Mouse (Mus musculus) liver, embryonic 14.5 days (tissue): ENCODE data around the gene Alg14. TPM values are rescaled to one million over a fixed set of nuclear protein-coding genes. Genes with fewer than 3 reads are reported as not detected.

Experiments
- ATAC-seq: fragments of 200-750 bp; cut with Nextera tagmentation; 2 replicates; pipeline ENCODE4 v1.8.0; 2017; ENCODE audit warnings: moderate number of reproducible peaks, mild to moderate bottlenecking, moderate library complexity; ENCODE audit not compliant: insufficient read depth
- DNase-seq, 3 experiments: peaks; one replicate each; pipeline ENCODE4 v3.0.0-alpha.2; 2012 to 2013; ENCODE audit warnings: low read depth in 3 of 3, low spot score in 3 of 3
- H3K27ac ChIP-seq: fragments of 300-500 bp; sonication (generic); 2 replicates; pipeline ENCODE4 v1.5.1; 2014; ENCODE audit warnings: moderate library complexity, mild to moderate bottlenecking, control low read depth, inconsistent platforms
- H3K27me3 ChIP-seq: fragments of 300-500 bp; sonication (generic); 2 replicates; pipeline ENCODE4 v1.6.1; 2014; ENCODE audit warnings: mild to moderate bottlenecking, low read length, moderate library complexity; ENCODE audit not compliant: control insufficient read depth, insufficient read depth
- H3K36me3 ChIP-seq: fragments of 300-500 bp; sonication (generic); replicated peaks from 2 replicates; pipeline ENCODE4 v1.6.1; 2014; ENCODE audit warnings: low read depth; ENCODE audit not compliant: control insufficient read depth, insufficient read depth
- H3K4me1 ChIP-seq, 2 experiments: fragments of 200-500 bp in 1 of 2; fragments of 300-500 bp in 1 of 2; sonication (generic) in 1 of 2; replicated peaks; 2 replicates each; pipeline ENCODE4 v1.6.1; 2012 to 2014; ENCODE audit warnings: antibody characterized with exemption in 1 of 2, inconsistent platforms in 1 of 2, low read length in 1 of 2; ENCODE audit not compliant: control insufficient read depth in 2 of 2, insufficient read depth in 2 of 2
- H3K4me2 ChIP-seq: fragments of 300-500 bp; sonication (generic); 2 replicates; pipeline ENCODE4 v1.6.1; 2014; ENCODE audit warnings: low read depth, mild to moderate bottlenecking, control low read depth, moderate library complexity
- H3K4me3 ChIP-seq, 2 experiments: fragments of 200-500 bp in 1 of 2; fragments of 300-500 bp in 1 of 2; sonication (generic) in 1 of 2; 2 replicates each; pipeline ENCODE4 v1.5.1; 2012 to 2014; ENCODE audit warnings: low read depth in 2 of 2, low read length in 2 of 2, mild to moderate bottlenecking in 2 of 2, control low read depth in 1 of 2, inconsistent platforms in 1 of 2, moderate library complexity in 1 of 2; ENCODE audit not compliant: insufficient read depth in 1 of 2
- H3K9ac ChIP-seq: fragments of 300-500 bp; sonication (generic); replicated peaks from 2 replicates; pipeline ENCODE4 v1.6.1; 2014; ENCODE audit warnings: mild to moderate bottlenecking, control low read depth, moderate library complexity
- H3K9me3 ChIP-seq: fragments of 300-500 bp; sonication (generic); 2 replicates; pipeline ENCODE4 v1.6.1; 2016; ENCODE audit warnings: low read length, mixed read lengths; ENCODE audit not compliant: control insufficient read depth
- CTCF ChIP-seq: IDR thresholded peaks from 2 replicates; pipeline ENCODE4 v1.5.1; 2016; ENCODE audit warnings: antibody characterized with exemption, low read depth, control low read depth
- EP300 ChIP-seq: IDR thresholded peaks from 2 replicates; pipeline ENCODE4 v1.6.1; 2016; ENCODE audit warnings: antibody characterized with exemption, low read depth
- WGBS: fragments of 180-500 bp; shearing (Covaris S2); extraction: QIAGEN DNeasy Blood & Tissue Kit; methylation state at CpG from one replicate; pipeline ENCODE4 v1.1.7; 2014; ENCODE audit not compliant: insufficient replicate concordance; 5-methylcytosine and 5-hydroxymethylcytosine counted together
- polyA plus RNA-seq, 2 experiments: library from polyadenylated mRNA; depleted of rRNA in 1 of 2; stranded (reverse) in 1 of 2; unstranded in 1 of 2; fragments of >200 nt; fragmentation: Nextera tagmentation in 1 of 2; extraction: Ambion mirVana in 1 of 2; gene quantifications; 2 replicates each; pipeline versions ENCODE4 v1.2.1 to v1.2.3; 2012 to 2014

Gene Alg14
- polyA plus RNA-seq, 2 experiments, result 6.5 to 18.8 TPM

GRCm38 (mm10) chr3:121323371-121323770 lies 31.8 kb downstream of the Alg14 start:
- DNase-seq (no peak), ATAC-seq (no peak)
- Histone ChIP-seq H3K36me3 (no peaks in the 10 kb centered on the region), H3K4me3 (no peak overlapping the region), H3K9ac (no peak overlapping the region), H3K4me1 (no peaks in the 10 kb centered on the region), H3K27me3 (no peaks in the 10 kb centered on the region), H3K4me2 (no peak overlapping the region), H3K9me3 (no peaks in the 10 kb centered on the region), H3K27ac (no peak overlapping the region)
- TF ChIP-seq EP300 (no peak), CTCF (no peak)
- WGBS, result 88% methylated on average over 15 of the region's 15 CpGs

DNA sequence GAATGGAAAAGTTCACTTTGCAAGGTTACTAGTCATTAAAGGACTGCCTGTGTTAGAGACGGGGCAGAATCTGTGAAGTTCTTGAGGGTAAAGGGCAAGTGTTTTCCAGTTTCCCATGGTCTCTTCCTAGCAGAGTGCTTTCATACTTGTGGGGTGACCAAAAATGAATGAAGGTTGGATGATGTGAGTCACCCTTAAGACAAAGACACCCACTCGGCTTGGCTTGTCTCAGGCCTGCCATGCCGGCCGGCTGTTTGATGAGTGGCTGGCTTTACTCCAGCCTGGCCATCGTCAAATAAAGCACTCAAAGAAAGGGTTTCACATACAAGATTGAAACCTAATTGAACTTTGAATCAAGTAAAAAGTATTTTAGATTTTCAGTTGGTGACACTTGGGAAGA lies 35.8 kb downstream of the Alg14 start:
- H3K9ac ChIP-seq, result no peak overlapping the region
- ATAC-seq (no peak), DNase-seq (no peak)
- no peaks in the 10 kb centered on the region for H3K27me3 ChIP-seq
- 86% methylated on average over 5 of the region's 5 CpGs for WGBS
- no peaks in the 10 kb centered on the region for H3K36me3 ChIP-seq
- no peak for TF ChIP-seq CTCF
- TF ChIP-seq EP300, result no peak
- H3K9me3 ChIP-seq, result no peaks in the 10 kb centered on the region
- no peak overlapping the region for H3K4me2 ChIP-seq
- no peak overlapping the region for H3K27ac ChIP-seq
- no peak overlapping the region for H3K4me3 ChIP-seq
- no peaks in the 10 kb centered on the region for H3K4me1 ChIP-seq

DNA sequence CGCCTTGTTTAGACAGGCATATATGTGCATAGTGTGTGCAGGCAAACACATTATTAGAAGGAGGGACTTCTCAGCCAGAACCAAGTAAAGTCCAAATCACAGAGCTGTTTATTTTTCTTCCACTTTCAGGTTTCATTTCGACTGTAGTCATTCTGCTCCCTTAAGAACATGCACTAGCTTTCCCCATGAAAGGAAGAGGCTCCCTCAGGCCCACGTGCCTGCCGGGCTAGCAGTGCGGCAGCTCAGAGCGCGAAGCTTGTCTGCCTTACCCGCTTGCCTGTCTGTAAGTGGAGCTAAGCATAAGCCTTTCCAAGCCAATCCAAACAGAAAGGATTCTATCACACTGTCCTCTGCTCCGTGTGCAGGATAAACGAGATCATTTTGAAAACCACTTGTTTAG lies 38.1 kb downstream of the Alg14 start:
- TF ChIP-seq EP300, result no peak
- no peak for TF ChIP-seq CTCF
- H3K27ac ChIP-seq, result no peak overlapping the region
- H3K4me3 ChIP-seq, result no peak overlapping the region
- WGBS, result 69% methylated on average over 10 of the region's 10 CpGs
- DNase-seq, result no peak
- H3K27me3 ChIP-seq, result no peaks in the 10 kb centered on the region
- H3K4me2 ChIP-seq, result no peak overlapping the region
- no peaks in the 10 kb centered on the region for H3K9me3 ChIP-seq
- H3K4me1 ChIP-seq, result no peaks in the 10 kb centered on the region
- H3K9ac ChIP-seq, result no peak overlapping the region
- H3K36me3 ChIP-seq, result no peaks in the 10 kb centered on the region
- ATAC-seq, result no peak

GRCm38 (mm10) chr3:121330244-121330646 lies 38.7 kb downstream of the Alg14 start:
- Histone ChIP-seq H3K4me1 (no peaks in the 10 kb centered on the region), H3K9me3 (no peaks in the 10 kb centered on the region), H3K4me2 (no peak overlapping the region), H3K9ac (no peak overlapping the region), H3K36me3 (no peaks in the 10 kb centered on the region), H3K4me3 (no peak overlapping the region), H3K27ac (no peak overlapping the region), H3K27me3 (no peaks in the 10 kb centered on the region)
- 46% methylated on average over 7 of the region's 7 CpGs for WGBS
- TF ChIP-seq CTCF (no peak), EP300 (no peak)
- ATAC-seq (no peak), DNase-seq (no peak)

- Histone ChIP-seq H3K9me3 (no peaks in the 10 kb centered on the region), H3K4me3 (no peak overlapping the region), H3K9ac (no peak overlapping the region), H3K4me2 (no peak overlapping the region), H3K27me3 (no peaks in the 10 kb centered on the region), H3K36me3 (no peaks in the 10 kb centered on the region), H3K27ac (no peak overlapping the region), H3K4me1 (0 out of 4 replicates have a peak, but pooled peaks cover 0 to 3% of the 10 kb centered on the region in 2 experiments)
- ATAC-seq (no peak), DNase-seq (no peak)
- TF ChIP-seq CTCF, result no peak
- TF ChIP-seq EP300, result no peak
- WGBS, result 79% methylated on average over 6 of the region's 6 CpGs
Measured at GRCm38 (mm10) chr3:121336234-121336890, 44.8 kb downstream of the Alg14 start.
